Mouse (Mus musculus) E14TG2a.4 (cell line): ENCODE measurements around the gene Pkn3.

Experiments
- H3K27me3 ChIP-seq: 2 replicates; pipeline ENCODE4 v1.6.1; 2014; ENCODE audit warnings: low read length, control low read depth; ENCODE audit not compliant: insufficient read depth
- H3K36me3 ChIP-seq: 2 replicates; pipeline ENCODE4 v1.6.1; 2014; ENCODE audit warnings: low read length, control low read depth; ENCODE audit not compliant: insufficient read depth
- H3K4me1 ChIP-seq: replicated peaks from 2 replicates; pipeline ENCODE4 v1.6.1; 2014; ENCODE audit warnings: low read depth, low read length, control low read depth
- H3K4me3 ChIP-seq: replicated peaks from 2 replicates; pipeline ENCODE4 v1.5.1; 2014; ENCODE audit warnings: mild to moderate bottlenecking, low read length
- H3K9me3 ChIP-seq: 2 replicates; pipeline ENCODE4 v1.6.1; 2014; ENCODE audit warnings: low read length, control low read depth
- CTCF ChIP-seq: conservative IDR thresholded peaks from 2 replicates; pipeline ENCODE4 v1.5.1; 2014; ENCODE audit warnings: low read length
- NANOG ChIP-seq: IDR thresholded peaks from 2 replicates; pipeline ENCODE4 v1.6.1; 2014; ENCODE audit warnings: borderline replicate concordance, low read length, mixed read lengths
- POU5F1 ChIP-seq: IDR thresholded peaks from 2 replicates; pipeline ENCODE4 v1.6.1; 2014; ENCODE audit warnings: low read length, borderline replicate concordance

Gene Pkn3

GRCm38 (mm10) chr2:30084113-30084512, 6.6 kb downstream of the Pkn3 start:
- peaks cover 52% of the 10 kb centered on the region for H3K36me3 ChIP-seq
- peaks cover 5% of the 10 kb centered on the region; the same call in 1 of the 2 replicates for H3K27me3 ChIP-seq
- no peak for TF ChIP-seq NANOG
- TF ChIP-seq POU5F1: no peak
- no peak for TF ChIP-seq CTCF
- peaks cover 66% of the 10 kb centered on the region for H3K4me1 ChIP-seq
- no peaks in the 10 kb centered on the region for H3K9me3 ChIP-seq
- no peak overlapping the region for H3K4me3 ChIP-seq

- peaks cover 53% of the 10 kb centered on the region for H3K36me3 ChIP-seq
- TF ChIP-seq POU5F1 (no peak), CTCF (no peak), NANOG (no peak)
- H3K4me3 ChIP-seq: peak overlapping the region; percentile 50
- H3K4me1 ChIP-seq: peaks cover 62% of the 10 kb centered on the region
- no peaks in the 10 kb centered on the region for H3K9me3 ChIP-seq
- H3K27me3 ChIP-seq: peaks cover 5% of the 10 kb centered on the region; the same call in 1 of the 2 replicates
Measured at GRCm38 (mm10) chr2:30084632-30085031, 7.1 kb downstream of the Pkn3 start.

- no peak for TF ChIP-seq NANOG
- TF ChIP-seq CTCF: peak; percentile 32; the same call in 1 of the 2 replicates
- Histone ChIP-seq H3K36me3 (peaks cover 62% of the 10 kb centered on the region), H3K27me3 (no peaks in the 10 kb centered on the region), H3K4me3 (no peak overlapping the region), H3K9me3 (no peaks in the 10 kb centered on the region), H3K4me1 (peaks cover 62% of the 10 kb centered on the region)
Measured at GRCm38 (mm10) chr2:30087310-30087709, 9.8 kb downstream of the Pkn3 start.

- no peak for TF ChIP-seq NANOG
- TF ChIP-seq CTCF: no peak
- TF ChIP-seq POU5F1: no peak
- H3K4me3 ChIP-seq: peak overlapping the region; percentile 92
Measured at GRCm38 (mm10) chr2:30091521-30091920, 14.0 kb downstream of the Pkn3 start.

GRCm38 (mm10) chr2:30092280-30092918, 14.9 kb downstream of the Pkn3 start:
- H3K27me3 ChIP-seq: no peaks in the 10 kb centered on the region
- no peak for TF ChIP-seq CTCF
- no peak for TF ChIP-seq NANOG
- no peak for TF ChIP-seq POU5F1
- peaks cover 64% of the 10 kb centered on the region for H3K4me1 ChIP-seq
- H3K36me3 ChIP-seq: peaks cover 64% of the 10 kb centered on the region
- H3K9me3 ChIP-seq: no peaks in the 10 kb centered on the region
- peak overlapping the region; percentile 92 for H3K4me3 ChIP-seq

More at GRCm38 (mm10) chr2:30091521-30091920, 14.0 kb downstream of the Pkn3 start:
- Histone ChIP-seq H3K9me3 (no peaks in the 10 kb centered on the region), H3K36me3 (peaks cover 66% of the 10 kb centered on the region), H3K4me1 (peaks cover 72% of the 10 kb centered on the region), H3K27me3 (no peaks in the 10 kb centered on the region)

GRCm38 (mm10) chr2:30093471-30094207, 16.2 kb downstream of the Pkn3 start, which contains the start of gene Zdhhc12:
TSS of gene Zdhhc12 (minus strand) at chr2:30093648.
- H3K36me3 ChIP-seq: peaks cover 66% of the 10 kb centered on the region
- no peaks in the 10 kb centered on the region for H3K9me3 ChIP-seq
- peaks cover 59% of the 10 kb centered on the region for H3K4me1 ChIP-seq
- TF ChIP-seq CTCF (no peak), NANOG (no peak), POU5F1 (no peak)
- no peaks in the 10 kb centered on the region for H3K27me3 ChIP-seq
- H3K4me3 ChIP-seq: peak within 1 kb of the TSS; percentile 92

GRCm38 (mm10) chr2:30094208-30094588, 16.7 kb downstream of the Pkn3 start:
- peak overlapping the region; percentile 85 for H3K4me3 ChIP-seq
- peaks cover 58% of the 10 kb centered on the region for H3K4me1 ChIP-seq
- no peaks in the 10 kb centered on the region for H3K27me3 ChIP-seq
- peaks cover 69% of the 10 kb centered on the region for H3K36me3 ChIP-seq
- no peaks in the 10 kb centered on the region for H3K9me3 ChIP-seq
- TF ChIP-seq CTCF (no peak), POU5F1 (no peak), NANOG (no peak)

- Histone ChIP-seq H3K36me3 (peaks cover 72% of the 10 kb centered on the region), H3K27me3 (no peaks in the 10 kb centered on the region), H3K4me3 (no peak overlapping the region)
Measured at GRCm38 (mm10) chr2:30095882-30096527, 18.5 kb downstream of the Pkn3 start.

More at GRCm38 (mm10) chr2:30095882-30096527, 18.5 kb downstream of the Pkn3 start:
- H3K9me3 ChIP-seq: no peaks in the 10 kb centered on the region
- H3K4me1 ChIP-seq: peaks cover 47% of the 10 kb centered on the region
- peak; percentile 52 for TF ChIP-seq CTCF
- no peak for TF ChIP-seq NANOG
